Mouse (Mus musculus): Measurements from ENCODE around the gene Cyth1. TPM values are rescaled to one million over a fixed set of nuclear protein-coding genes. Genes with fewer than 3 reads are reported as not detected.

Cyth1 gene
- total RNA-seq, 2 experiments from 2014 or later = 51.2 to 59.7 TPM

DNA sequence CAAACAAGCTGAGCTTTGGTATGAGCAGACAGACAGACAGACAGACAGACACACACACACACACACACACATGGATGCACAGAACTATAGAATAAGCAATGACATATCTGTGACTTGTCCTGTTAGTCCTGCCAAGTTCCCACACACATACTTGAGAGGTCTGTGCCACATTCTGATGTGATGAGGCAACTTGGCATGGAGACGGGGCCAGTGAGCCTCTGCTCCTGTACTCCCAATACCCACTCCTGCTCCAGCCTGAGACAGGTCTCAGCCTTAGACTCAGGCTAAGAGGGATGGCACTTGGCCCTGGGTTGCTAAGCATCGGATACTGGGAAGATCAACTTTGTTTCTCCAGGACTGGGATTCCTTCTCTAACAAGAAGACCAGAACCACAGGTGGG, 87.6 kb downstream of the Cyth1 start:
- intact Hi-C loops (cut with DNase I) = no loop called here
- DNase-seq = peak; percentile 63 to 64

DNA sequence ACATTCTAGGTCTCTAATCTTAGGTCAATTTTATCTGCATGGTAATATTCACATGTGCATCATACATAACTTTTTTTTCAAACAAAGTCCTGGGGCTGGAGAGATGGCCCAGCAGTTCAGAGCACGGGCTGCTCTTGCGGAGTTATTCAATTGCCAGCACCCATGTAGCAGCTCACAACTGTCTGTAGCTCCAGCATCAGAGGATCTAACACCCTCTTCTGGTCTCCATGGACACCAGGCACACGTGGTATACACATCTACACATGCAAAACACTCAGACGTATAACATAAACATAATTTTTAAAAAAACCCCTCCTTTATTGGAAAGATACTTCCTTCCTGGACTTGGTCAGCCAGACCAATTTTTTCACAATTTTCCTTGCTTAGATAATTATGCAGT, 89.6 kb downstream of the Cyth1 start:
- no peak for DNase-seq
- intact Hi-C loops (cut with DNase I) = no loop called here

DNA sequence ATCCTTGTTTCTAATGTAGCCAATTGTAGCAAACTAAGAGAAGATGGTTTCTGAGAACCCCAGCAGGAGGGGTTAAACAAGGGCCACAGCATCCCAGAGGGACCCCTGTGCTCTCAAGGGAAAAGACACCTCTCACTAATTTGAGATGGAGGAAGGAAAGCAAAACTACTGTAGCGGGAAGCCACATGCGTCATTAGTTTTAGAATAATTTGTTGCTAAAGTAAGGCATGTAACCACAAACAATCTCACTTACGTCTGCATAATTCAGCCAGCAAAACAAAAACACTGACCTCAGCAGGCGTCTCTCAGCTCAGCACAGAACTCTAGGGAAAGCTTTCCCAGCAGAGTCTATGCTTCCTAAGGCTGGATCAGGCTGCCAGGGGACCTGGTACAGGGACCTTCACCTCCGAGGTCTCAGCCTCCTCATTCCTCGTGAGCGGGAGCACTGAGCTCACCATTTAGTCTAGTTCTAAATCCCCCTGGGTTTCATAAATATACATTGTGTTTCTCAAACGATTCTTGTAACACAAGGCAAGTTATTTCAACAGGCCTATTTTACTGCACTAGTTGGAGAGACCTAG, 91.8 kb downstream of the Cyth1 start:
- intact Hi-C loops (cut with DNase I) = no loop called here
- no peak for DNase-seq

DNA sequence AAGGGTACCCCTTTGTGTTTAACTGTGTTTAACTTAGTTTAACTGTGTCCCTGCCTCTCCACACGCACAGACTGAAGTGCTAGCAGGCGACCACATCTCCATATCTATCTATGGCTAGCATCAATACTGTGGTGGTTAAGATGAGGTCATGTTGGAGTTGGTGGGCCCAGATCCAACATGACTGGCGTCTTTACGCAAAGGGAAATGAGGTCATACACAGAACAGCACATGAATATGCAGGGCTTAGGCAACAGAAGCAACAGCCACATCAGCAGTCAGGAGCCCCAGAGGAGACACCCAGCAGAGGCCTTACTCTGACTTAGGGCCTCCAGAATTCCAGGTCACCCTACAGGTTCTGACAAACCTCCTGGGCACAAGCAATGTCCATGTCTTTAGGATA, 95.4 kb downstream of the Cyth1 start:
- peak in 1 of 2 experiments; percentile 31 for DNase-seq
- intact Hi-C loops (cut with DNase I) = no loop called here

DNA sequence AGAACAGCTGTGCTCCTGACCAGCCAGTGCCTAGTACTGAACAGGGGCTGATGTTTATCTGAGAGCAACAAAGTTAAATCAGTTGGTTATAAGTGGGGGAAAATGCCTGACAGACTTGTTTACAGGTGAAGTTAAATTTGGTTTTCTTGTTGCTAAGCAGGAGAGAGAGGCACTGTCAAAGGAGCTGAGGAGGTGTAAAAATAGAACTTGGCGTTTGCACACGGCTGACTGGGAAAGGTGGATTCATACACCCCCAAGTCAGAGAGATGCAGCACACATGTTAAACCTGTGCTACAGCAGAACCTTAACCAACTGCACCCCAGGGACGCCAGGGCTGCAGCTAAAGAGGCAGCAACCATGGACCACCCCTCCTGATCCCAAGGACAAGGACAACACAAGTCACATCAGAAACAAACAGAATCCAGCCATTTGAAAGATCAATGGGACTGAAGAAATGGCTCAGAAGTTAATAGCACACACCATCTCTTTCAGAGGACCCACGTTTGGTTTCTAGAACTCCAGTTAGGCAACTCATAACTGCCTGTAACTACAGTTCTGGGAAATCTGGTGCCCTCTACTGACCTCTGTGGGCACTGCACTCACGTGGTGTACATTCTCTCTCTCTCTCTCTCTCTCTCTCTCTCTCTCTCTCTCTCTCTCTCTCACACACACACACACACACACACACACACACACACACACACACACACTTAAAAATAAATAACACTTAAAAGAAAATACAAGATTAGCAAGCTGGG, 96.8 kb downstream of the Cyth1 start:
- DNase-seq = peak in 1 of 2 experiments; percentile 37
- intact Hi-C loops (cut with DNase I) = no loop called here

DNA sequence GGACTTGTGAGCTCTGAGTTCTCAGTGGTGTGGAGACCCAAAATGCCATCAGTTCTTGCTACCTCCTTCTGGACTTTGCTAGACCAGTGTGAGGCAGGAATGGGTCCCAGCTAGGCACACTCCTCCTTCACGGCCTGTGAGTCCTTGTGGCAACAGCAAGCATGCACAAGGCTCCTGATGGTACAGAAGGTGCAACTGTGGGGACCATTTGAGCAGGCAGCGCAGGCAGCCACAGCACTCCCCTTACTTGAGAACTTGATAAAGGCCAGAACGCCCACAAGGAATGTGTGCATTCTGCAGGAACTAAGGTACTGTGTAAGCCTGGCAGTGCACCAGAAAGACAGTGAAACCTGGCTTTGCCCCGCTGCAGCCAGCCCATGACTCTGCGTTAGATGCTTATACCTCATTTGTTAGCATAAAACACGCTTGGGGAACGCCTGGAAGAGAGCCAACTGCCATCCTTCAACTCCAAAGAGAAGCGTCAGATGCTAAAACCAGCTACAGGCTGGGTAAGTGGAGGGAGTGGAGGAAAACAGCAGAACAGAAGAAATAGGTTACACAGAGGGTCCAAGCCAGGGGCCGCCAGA, 98.2 kb downstream of the Cyth1 start:
- intact Hi-C loops (cut with DNase I) = no loop called here
- peak; percentile 29 to 51 for DNase-seq

DNA sequence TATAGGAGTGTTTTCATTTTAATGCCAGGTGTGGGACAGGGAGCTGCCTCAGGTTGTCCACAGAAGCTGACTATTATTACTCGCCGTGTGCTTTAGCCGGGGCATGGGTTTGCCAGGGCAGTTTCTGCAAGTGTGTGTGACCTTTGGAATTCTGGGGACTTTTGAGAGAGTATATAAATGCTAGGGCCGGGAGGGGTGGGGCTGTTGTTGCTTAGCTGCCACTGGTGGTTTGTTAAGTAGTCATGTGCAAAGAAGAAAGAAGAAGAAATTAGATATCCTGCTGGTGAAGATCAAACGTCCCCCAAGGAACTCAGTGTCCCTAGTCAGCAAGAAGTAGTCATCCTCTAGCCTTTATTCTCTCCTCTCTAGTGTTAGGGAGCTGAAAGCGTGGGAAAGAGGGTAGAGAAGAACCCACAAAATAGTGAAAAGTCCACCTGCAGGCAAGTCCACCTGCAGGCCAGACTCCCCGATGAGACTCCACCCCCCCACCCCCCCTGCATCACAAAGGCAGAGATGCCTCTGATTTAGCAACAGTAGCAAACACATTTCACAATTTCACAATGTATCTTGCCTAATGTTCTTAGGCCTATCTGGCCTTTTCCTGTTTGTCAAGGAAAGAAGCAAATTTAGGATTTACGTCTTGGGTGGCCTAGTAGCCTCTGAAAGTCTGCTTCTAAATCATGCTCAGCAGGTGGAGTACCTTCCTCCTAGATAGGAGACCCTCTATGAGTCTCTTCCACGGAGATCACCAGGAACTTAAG, 100.3 kb downstream of the Cyth1 start:
- no peak for DNase-seq
- intact Hi-C loops (cut with DNase I) = no loop called here

DNA sequence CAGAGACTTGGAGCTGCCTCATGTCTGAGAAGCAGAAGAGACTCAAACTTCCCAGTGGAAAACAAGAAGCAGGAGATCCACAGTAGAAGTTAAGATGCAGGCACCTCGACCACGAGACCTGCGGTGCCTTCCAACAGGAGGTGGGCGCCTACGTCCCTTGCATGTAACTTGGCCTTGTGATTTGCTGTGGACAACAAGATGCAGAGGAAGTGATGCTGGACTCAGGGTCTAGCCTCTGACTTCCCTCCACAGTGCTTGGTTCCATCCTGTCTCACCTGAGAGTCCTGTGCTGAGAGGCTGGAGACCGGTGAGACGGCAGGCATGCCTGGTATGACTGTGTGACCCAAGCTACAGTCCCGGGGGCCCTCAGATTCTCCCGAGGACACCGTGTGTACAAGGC, 101.9 kb downstream of the Cyth1 start:
- DNase-seq = no peak
- intact Hi-C loops (cut with DNase I) = no loop called here

DNA sequence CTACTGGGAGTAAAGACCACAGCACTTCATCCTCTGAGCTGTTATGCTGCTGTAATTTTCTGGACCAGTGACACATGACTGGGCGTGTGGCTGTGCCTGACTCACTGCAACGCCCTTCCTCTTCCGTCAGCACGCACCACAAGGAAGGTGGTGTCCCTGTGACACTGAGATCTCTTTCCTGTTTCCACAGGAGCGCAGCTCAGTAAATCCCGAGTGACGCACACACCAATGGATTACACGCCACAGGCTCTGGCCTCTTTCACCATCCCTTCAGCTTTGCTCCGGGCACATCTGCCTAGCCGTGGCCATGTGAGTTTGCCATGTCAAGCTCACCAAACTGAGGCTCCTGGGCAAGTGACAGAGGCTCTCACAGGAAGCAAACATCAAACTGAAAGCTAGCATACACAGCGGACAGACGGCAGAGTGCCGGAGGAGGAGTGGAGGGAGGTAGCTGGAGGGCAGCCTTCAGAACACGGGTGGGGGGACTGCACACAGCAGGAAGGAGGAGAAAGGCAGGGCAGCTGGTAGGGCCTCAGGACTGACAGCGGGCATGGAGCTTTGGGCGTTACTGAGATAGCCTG, 102.5 kb downstream of the Cyth1 start:
- DNase-seq = peak; percentile 70 to 76
- intact Hi-C loops (cut with DNase I) = no loop called here

DNA sequence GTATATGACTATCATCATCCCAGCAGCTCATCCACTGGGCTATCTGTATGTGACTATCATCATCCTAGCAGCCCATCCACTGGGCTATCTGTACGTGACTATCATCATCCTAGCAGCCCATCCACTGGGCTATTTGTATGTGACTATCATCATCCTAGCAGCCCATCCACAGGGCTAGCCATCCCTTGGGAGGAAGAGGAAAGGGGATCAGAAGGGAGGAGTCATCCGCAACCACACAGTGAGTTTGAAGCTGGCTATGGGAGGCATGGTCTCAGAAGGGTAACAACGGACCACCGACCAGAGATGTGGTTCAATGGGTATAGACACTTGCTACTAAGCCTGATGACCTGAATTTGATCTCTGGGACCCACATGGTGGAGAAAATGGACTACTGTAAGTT, 103.3 kb downstream of the Cyth1 start:
- DNase-seq = no peak
- intact Hi-C loops (cut with DNase I) = no loop called here

DNA sequence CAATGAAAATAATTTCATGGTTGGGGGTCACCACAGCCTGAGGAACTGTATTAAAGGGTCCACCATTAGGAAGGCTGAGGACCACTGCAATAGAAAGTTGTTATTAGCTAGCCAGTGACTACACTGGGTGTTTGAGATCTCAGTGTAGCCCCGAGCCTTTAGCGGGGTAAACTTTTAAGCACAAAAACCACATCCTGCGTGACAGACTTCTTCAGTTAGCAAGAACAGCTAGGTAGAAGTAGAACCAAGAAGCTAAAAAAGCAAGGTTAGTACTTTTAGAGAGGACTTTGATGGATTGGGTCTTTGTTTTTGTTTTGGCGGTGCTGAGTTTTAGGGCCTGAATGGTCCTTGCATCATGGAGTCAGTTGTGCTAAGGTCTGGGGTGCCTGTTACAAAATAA, 104.7 kb downstream of the Cyth1 start:
- no peak for DNase-seq
- intact Hi-C loops (cut with DNase I) = no loop called here

DNA sequence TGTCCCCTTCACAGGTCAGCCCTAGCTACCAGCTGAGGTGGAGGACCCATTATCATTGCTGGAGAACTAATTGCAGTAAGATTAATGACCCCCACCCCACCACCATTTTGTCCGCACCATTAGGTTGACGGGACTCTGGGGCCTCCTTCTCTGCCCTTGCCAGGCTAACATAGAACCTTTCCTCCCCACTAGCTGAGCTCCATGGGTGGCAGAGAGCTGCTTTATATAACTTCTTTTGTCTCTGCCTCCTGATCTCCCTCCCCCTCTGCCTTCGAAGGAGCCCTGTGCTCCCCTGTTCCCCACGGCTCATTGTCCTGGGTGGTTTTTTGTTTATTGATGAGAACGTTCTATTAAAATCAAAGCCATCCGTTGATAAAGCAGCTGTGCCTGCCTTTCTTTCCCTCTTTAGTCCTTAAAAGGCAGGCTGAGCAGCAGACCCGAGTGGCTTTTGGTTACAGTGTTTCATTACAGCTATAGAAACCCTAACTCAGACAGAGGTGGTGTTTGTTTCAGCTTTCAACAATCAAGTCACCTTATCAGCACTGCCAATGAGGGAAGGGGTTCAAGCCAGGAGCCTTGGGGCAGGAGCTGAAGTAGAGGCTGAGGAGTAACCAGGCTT, 105.7 kb downstream of the Cyth1 start:
- no peak for DNase-seq
- intact Hi-C loops (cut with DNase I) = no loop called here

DNA sequence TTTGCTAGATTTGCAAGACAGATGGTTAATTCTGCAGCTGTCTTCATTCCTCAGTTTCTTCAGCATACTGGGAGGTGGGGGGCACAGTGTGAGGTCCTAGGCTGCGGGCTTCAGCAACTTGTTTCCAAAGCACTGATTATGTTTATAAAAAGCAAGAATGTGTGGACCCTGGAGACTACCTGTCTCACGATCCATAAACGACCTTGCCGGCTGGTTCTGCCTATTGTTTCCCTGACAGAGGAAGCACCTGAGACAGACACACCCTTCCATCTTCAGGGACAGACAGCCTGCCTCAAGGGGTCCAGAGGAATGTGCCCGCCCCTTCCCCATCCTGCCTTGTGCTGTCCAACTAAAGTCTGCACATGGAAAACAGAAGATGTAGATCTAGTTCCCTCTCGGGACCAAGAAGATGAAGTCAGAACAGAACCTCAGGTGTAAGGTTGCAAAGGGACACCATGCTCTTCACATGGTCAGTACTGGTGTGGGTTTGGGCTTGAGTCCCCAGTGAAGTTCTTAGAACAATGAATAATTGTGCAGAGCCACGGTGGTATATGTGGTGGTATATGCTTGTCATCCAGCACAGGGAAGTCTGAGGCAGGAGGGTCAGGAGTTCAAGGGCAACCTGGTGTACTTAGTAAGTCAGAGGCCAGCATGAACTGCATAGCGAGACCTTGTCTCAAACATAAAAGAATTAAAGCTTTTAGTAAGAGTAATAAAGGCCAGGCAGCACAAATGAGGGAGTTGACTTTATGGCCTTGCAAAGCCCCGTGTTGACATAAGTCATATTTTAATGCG, 107.4 kb downstream of the Cyth1 start:
- intact Hi-C loops (cut with DNase I) = no loop called here

DNA sequence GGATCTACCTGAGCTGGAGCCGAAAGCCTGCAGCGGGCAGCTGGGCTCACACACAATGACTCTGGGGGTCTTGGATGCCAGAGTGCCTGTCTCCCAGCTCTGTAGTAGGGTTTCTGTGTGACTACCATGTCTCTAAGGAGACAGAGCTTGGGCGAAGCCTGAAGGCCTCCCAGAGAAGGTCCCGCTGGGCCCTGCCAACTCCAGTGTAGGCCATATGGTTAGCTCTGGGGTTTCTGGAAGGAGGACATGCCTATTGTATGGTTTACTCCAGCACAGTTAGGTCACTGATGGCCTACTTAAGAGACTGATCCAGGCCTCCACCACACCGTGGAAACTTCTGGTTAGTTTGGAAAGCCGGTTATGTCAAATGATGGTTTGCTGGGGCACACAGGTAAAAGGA, 110.0 kb downstream of the Cyth1 start:
- intact Hi-C loops (cut with DNase I) = no loop called here
- no peak for DNase-seq

More for the DNA sequence above, 107.4 kb downstream of the Cyth1 start:
- DNase-seq = no peak

DNA sequence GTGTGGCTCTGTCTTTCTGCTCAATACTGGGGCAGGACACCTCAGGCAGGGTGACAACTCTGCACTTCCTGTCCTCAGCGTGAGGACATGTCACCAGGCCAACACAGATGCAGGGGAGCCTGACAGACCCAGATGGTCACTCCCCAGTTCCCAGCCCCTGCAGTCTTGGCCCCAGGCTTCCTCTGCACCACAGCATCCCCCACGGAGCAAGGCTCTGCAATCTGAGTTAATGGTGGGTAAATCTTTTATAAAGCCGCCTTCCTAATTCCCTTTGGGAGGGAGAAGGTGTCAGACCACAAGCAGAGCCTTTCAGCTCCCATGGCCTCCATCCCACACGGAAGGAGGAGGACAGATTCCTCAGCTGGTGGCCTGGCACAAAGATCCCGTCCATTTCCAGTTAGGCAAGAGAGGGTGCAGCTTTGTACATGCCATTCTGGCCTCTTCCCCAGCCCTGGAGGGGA, 112.2 kb downstream of the Cyth1 start:
- intact Hi-C loops (cut with DNase I) = no loop called here

DNA sequence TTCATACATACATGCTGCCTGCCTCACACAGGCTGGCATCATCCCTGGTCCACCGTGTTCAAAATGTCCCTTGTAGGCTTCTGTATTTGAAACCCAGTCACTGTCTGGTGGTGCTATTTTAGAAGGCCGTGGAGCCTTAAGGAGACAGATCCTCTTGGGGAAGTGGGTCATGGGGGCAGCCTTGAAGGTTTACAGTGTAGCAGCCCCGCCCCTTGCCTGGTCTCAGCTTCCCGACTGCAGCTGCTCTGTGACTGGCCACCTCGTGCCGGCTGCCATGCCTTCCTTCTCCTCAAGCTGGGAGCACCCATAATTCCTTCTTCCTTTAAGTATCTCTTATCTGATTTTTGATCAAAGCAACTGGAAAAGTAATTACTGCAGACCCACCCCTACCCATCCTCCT, 113.1 kb downstream of the Cyth1 start:
- DNase-seq = no peak
- intact Hi-C loops (cut with DNase I) = no loop called here

More for the DNA sequence above, 112.2 kb downstream of the Cyth1 start:
- no peak for DNase-seq

DNA sequence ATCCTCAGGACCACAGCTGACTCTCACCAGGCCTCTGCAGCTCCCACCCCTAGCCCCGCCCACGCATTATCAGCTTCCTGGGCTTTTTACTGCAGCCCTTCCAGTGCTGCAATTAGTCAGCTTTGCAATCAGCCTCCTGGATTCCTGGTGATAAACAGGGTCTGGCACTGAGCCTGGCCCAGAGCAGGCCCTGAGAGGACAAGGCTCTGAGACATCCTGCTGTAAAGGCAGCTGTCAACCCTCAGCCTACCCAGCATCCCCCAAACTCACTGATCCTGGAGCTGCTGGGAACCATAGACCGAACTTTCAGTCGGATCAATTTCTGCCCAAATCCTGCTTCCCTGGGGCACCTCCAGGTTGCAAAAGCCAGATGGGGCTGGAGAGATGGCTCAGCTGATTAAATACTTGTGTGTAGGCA, 114.6 kb downstream of the Cyth1 start:
- intact Hi-C loops (cut with DNase I) = no loop called here
- DNase-seq = peak; percentile 44 to 51

DNA sequence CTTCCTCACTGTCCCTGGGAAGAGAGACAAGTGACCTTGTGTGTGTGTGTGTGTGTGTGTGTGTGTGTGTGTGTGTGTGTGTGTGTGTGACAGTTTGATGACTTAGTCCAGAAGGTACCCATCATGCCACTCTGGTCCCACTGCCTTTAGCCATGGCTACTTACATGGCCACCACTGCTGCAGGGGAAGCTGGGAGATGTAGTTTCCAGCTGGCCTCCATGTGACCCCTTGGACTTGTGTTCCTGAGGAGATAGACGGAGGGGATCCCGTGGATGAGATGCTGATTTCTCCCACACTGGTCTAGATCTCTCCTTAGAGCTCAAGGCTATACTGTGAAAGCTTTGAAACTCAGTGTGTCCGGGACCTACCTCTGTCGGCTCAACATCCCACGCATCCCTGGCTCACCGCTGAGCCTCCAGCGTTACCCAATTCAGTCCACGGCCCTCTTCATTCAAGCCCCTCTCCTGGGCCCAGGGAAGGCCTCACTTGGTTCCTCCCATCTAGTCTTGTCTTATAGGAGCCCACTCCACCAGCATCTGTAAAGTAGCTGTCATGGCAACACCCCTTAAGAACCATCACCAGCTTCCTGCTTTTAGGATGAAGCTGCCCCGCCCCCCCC, 115.2 kb downstream of the Cyth1 start:
- intact Hi-C loops (cut with DNase I) = no loop called here
- DNase-seq = no peak

DNA sequence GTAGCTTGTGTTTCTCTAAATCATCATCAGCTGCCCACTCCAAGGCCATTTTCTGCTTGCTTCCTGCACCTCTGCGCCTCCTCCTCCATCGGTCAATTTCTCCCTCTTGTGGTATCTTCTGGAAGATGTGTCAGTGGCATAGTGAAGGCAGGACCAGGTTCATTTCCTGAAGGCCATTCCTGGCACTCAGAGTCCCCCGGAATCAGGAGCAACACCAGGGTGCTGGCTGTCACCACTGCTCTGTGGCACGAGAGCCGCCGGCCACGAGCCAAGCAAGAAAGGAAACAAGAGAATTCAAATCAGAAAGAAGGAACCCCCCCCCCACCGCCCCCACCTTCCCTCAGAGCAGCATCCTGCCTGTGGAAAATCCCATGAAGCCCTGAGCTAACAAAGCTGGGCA, 116.3 kb downstream of the Cyth1 start:
- DNase-seq = peak in 1 of 2 experiments; percentile 30
- intact Hi-C loops (cut with DNase I) = no loop called here
